Mouse (Mus musculus) CH12.LX (cell line): ENCODE data around the gene 4931422A03Rik. TPM values are rescaled to one million over a fixed set of nuclear protein-coding genes. Genes with fewer than 3 reads are reported as not detected.

Source experiments
- DNase-seq: peaks from one replicate; pipeline ENCODE4 v3.0.0-alpha.2; 2013; ENCODE audit errors: extremely low read depth
- H3K27ac ChIP-seq: 2 replicates; pipeline ENCODE4 v1.5.1; 2012; ENCODE audit warnings: low read depth, mild to moderate bottlenecking, control low read depth, moderate library complexity; ENCODE audit not compliant: insufficient read depth
- H3K27me3 ChIP-seq: replicated peaks from 2 replicates; pipeline ENCODE3; 2012; ENCODE audit warnings: inconsistent platforms
- H3K36me3 ChIP-seq, 2 experiments: replicated peaks in 1 of 2; 2 replicates each; pipeline versions ENCODE3 to v1.6.1; 2012; ENCODE audit warnings: inconsistent platforms in 1 of 2, low read length in 1 of 2, mild to moderate bottlenecking in 1 of 2, mixed read lengths in 1 of 2, moderate library complexity in 1 of 2; ENCODE audit not compliant: control insufficient read depth in 1 of 2, insufficient read depth in 1 of 2
- H3K4me1 ChIP-seq, 2 experiments: 2 replicates each; pipeline ENCODE4 v1.6.1; 2012; ENCODE audit warnings: inconsistent platforms in 1 of 2, moderate library complexity in 1 of 2; ENCODE audit not compliant: insufficient read depth in 2 of 2, control insufficient read depth in 1 of 2
- H3K4me2 ChIP-seq: 2 replicates; pipeline ENCODE4 v1.6.1; 2012; ENCODE audit warnings: low read depth, mild to moderate bottlenecking, control low read depth; ENCODE audit not compliant: poor library complexity, insufficient read depth, severe bottlenecking
- H3K4me3 ChIP-seq, 3 experiments: fragments of 150-350 bp in 1 of 3; sonication (generic) in 1 of 3; replicated peaks in 1 of 3; 2 replicates each; pipeline versions ENCODE3 to v1.5.1; 2011 to 2012; ENCODE audit warnings: low read depth in 2 of 3, low read length in 2 of 3, mild to moderate bottlenecking in 2 of 3, moderate library complexity in 2 of 3, control low read depth in 1 of 3, improper control_type of control experiment in 1 of 3, inconsistent platforms in 1 of 3, mixed read lengths in 1 of 3; ENCODE audit not compliant: poor library complexity in 1 of 3
- H3K79me2 ChIP-seq: replicated peaks from 2 replicates; pipeline ENCODE4 v1.6.1; 2012; ENCODE audit warnings: mild to moderate bottlenecking, moderate library complexity; ENCODE audit not compliant: control insufficient read depth, poor library complexity, insufficient read depth, severe bottlenecking; ENCODE audit errors: extremely low read depth
- H3K9ac ChIP-seq: 2 replicates; pipeline ENCODE4 v1.6.1; 2012; ENCODE audit warnings: low read depth, mild to moderate bottlenecking, control low read depth, moderate library complexity; ENCODE audit not compliant: insufficient read depth
- H3K9me3 ChIP-seq: replicated peaks from 2 replicates; pipeline ENCODE3; 2012; ENCODE audit warnings: low read length, inconsistent platforms, mixed read lengths
- BHLHE40 ChIP-seq: IDR thresholded peaks from 2 replicates; pipeline ENCODE4 v1.6.1; 2011; ENCODE audit warnings: mild to moderate bottlenecking, low read depth, low read length, improper control_type of control experiment
- ELF1 ChIP-seq: IDR thresholded peaks from 2 replicates; pipeline ENCODE4 v1.6.1; 2014; ENCODE audit warnings: low read depth, mild to moderate bottlenecking, inconsistent platforms, low read length, improper control_type of control experiment
- EP300 ChIP-seq: IDR thresholded peaks from 2 replicates; pipeline ENCODE4 v1.6.1; 2011; ENCODE audit warnings: low read length, improper control_type of control experiment
- ETS1 ChIP-seq: conservative IDR thresholded peaks from 2 replicates; pipeline ENCODE4 v1.6.1; 2012; ENCODE audit warnings: low read depth, mild to moderate bottlenecking, inconsistent platforms, low read length, improper control_type of control experiment, moderate library complexity
- GABPA ChIP-seq: IDR thresholded peaks from 2 replicates; pipeline ENCODE4 v1.6.1; 2012; ENCODE audit warnings: low read depth, low read length, improper control_type of control experiment, inconsistent platforms; ENCODE audit not compliant: insufficient replicate concordance
- HCFC1 ChIP-seq: IDR thresholded peaks from 2 replicates; pipeline ENCODE4 v1.6.1; 2012; ENCODE audit warnings: low read depth, mild to moderate bottlenecking, inconsistent platforms, low read length, improper control_type of control experiment
- KAT2A ChIP-seq: IDR thresholded peaks from 2 replicates; pipeline ENCODE4 v1.6.1; 2012; ENCODE audit warnings: low read length, improper control_type of control experiment, inconsistent platforms; ENCODE audit not compliant: insufficient replicate concordance
- MXI1 ChIP-seq: IDR thresholded peaks from 2 replicates; pipeline ENCODE4 v1.6.1; 2011; ENCODE audit warnings: mild to moderate bottlenecking, low read depth, low read length, improper control_type of control experiment
- MYC ChIP-seq: IDR thresholded peaks from 2 replicates; pipeline ENCODE4 v1.6.1; 2011; ENCODE audit warnings: low read depth, mild to moderate bottlenecking, improper control_type of control experiment, low read length
- PAX5 ChIP-seq: IDR thresholded peaks from 2 replicates; pipeline ENCODE4 v1.6.1; 2012; ENCODE audit warnings: low read length, inconsistent platforms, mixed read lengths
- POLR2A ChIP-seq: IDR thresholded peaks from 2 replicates; pipeline ENCODE4 v1.6.1; 2011; ENCODE audit warnings: low read depth, mild to moderate bottlenecking, improper control_type of control experiment, low read length
- POLR2AphosphoS2 ChIP-seq: IDR thresholded peaks from 2 replicates; pipeline ENCODE4 v1.6.1; 2011; ENCODE audit warnings: low read depth, low read length, improper control_type of control experiment
- RAD21 ChIP-seq: IDR thresholded peaks from 2 replicates; pipeline ENCODE4 v1.6.1; 2011; ENCODE audit warnings: low read depth, mild to moderate bottlenecking, low read length, improper control_type of control experiment, moderate library complexity
- USF1 ChIP-seq: IDR thresholded peaks from 2 replicates; pipeline ENCODE4 v1.6.1; 2014; ENCODE audit warnings: low read depth, mild to moderate bottlenecking, inconsistent platforms, low read length, improper control_type of control experiment
- ZC3H11A ChIP-seq: IDR thresholded peaks from 2 replicates; pipeline ENCODE4 v1.6.1; 2012; ENCODE audit warnings: low read depth, mild to moderate bottlenecking, inconsistent platforms, low read length, improper control_type of control experiment
- ZKSCAN1 ChIP-seq: IDR thresholded peaks from 2 replicates; pipeline ENCODE4 v1.6.1; 2012; ENCODE audit warnings: low read depth, inconsistent platforms, low read length, improper control_type of control experiment, borderline replicate concordance
- ZMIZ1 ChIP-seq: IDR thresholded peaks from 2 replicates; pipeline ENCODE4 v1.6.1; 2012; ENCODE audit warnings: low read depth, mild to moderate bottlenecking, inconsistent platforms, low read length, improper control_type of control experiment
- dilution Hi-C: fragments of 300-500 bp; cut with MboI; formaldehyde crosslinking; loops from 2 replicates; pipeline ENCODE4 v1.14.3; 2020; ENCODE audit warnings: low sequenced_read_pairs; ENCODE audit not compliant: extremely low pct_unique_long_range_greater_than_20kb, extremely low pct_ligation_motif_present
- in situ Hi-C: fragments of 300-500 bp; cut with MboI; formaldehyde crosslinking; loops from 3 replicates; pipeline ENCODE4 v1.14.3; 2019; ENCODE audit warnings: low sequenced_read_pairs, low pct_ligation_motif_present, low pct_unique_long_range_greater_than_20kb, mixed read lengths
- polyA plus RNA-seq: library from polyadenylated mRNA; unstranded; fragments of >175 nt; gene quantifications from 2 replicates; pipeline ENCODE4 v1.2.1, GENCODE M21; 2012; ENCODE audit warnings: low read depth; ENCODE audit not compliant: insufficient read length
- total RNA-seq, 2 experiments: library from RNA; depleted of rRNA; stranded (reverse); fragments of 300-350 nt in 1 of 2; fragments of >200 nt in 1 of 2; gene quantifications; 2 replicates each; pipeline ENCODE4 v1.2.3; 2012 to 2014

The 4931422A03Rik gene
- total and polyA plus RNA-seq, 3 experiments, result 0.68 to 2.4 TPM; not detected in 1

DNA sequence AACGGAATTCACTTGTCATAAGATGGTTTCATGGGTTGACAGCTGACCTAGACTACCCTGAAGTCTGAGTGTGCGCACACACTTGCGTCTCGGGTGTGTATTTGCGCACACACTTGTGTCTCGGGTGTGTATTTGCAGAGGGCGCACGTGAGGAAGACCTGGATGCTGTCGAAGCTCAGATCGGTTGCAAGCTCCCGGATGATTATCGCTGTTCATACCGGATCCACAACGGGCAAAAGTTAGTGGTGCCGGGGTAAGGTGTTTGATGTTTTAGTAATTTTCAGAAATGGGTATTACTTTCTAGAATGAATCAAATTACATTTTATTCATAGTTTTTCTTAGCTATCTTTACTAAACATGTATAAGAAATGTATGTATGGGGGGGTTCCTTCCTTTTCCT is 14.6 kb upstream of the 4931422A03Rik start:
- in situ Hi-C loops, result loop anchor here (25.0 kb wide), 1 partner anchor 545 kb away; the partner anchor contains the start of gene Cstf3
- Histone ChIP-seq H3K36me3 (peaks cover 19 to 66% of the 10 kb centered on the region in 2 experiments), H3K27me3 (no peaks in the 10 kb centered on the region), H3K4me1 (peaks cover 2 to 22% of the 10 kb centered on the region in 2 experiments; a peak in 2 of 4 replicates), H3K79me2 (no peaks in the 10 kb centered on the region), H3K4me2 (no peak overlapping the region), H3K9ac (no peak overlapping the region), H3K9me3 (no peaks in the 10 kb centered on the region), H3K27ac (no peak overlapping the region), H3K4me3 (no peak overlapping the region)
- TF ChIP-seq BHLHE40 (no peak), PAX5 (no peak)
- DNase-seq, result no peak
- dilution Hi-C loops, result no loop called here

DNA sequence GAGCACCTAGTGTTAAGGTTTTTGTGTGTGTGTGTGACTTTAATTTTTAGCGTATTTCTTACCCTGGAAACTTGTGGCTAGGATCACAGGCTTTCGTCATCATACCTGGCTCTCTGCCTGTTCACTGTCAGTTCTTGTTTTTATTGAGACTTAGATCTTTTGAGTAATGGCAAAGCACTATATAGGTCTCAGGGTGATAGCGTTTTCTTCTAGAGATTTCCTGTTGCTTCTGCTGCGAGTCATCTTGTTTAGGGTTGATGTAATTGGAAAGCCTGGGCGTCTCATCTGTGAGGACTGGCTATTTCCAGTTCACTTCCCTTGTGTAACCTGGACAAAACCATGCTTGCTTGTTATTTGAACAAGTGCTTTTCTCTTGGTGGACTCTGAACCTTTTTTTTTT is 13.5 kb upstream of the 4931422A03Rik start:
- Histone ChIP-seq H3K4me2 (no peak overlapping the region), H3K4me1 (peaks cover 2 to 22% of the 10 kb centered on the region in 2 experiments; a peak in 2 of 4 replicates), H3K9ac (no peak overlapping the region), H3K36me3 (peaks cover 21 to 72% of the 10 kb centered on the region in 2 experiments), H3K79me2 (no peaks in the 10 kb centered on the region), H3K27ac (no peak overlapping the region), H3K27me3 (no peaks in the 10 kb centered on the region), H3K9me3 (no peaks in the 10 kb centered on the region), H3K4me3 (no peak overlapping the region)
- TF ChIP-seq HCFC1, result no peak
- no peak for TF ChIP-seq MYC
- no peak for TF ChIP-seq RAD21
- TF ChIP-seq KAT2A, result no peak
- TF ChIP-seq POLR2AphosphoS2, result no peak
- TF ChIP-seq ETS1, result no peak
- TF ChIP-seq USF1, result no peak
- no peak for TF ChIP-seq ZC3H11A
- no peak for TF ChIP-seq ELF1
- TF ChIP-seq ZMIZ1, result no peak
- no peak for TF ChIP-seq POLR2A
- DNase-seq, result no peak
- in situ Hi-C loops (loop anchor here (25.0 kb wide), 1 partner anchor 546 kb away; the partner anchor contains the start of gene Cstf3), dilution Hi-C loops (no loop called here)

DNA sequence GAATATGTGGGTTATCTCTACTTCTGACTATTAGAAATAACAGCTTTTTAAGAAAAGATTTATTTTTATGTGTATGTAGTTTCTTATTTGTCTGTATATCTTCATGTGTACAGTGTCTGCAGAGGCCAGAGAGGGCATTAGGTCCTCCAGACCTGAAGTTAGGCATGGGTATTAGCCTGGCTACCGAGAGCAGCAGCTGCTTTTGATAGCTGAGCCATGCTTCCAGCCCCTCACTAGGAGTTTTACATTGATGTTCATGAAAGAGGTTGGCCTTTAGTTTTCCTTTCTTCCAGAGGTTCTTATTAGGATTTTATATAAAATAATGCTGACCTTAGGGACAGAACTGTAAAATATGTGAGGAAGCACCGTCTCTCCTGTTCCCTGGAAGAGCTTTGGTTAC is 10.1 kb upstream of the 4931422A03Rik start:
- H3K4me2 ChIP-seq, result no peak overlapping the region
- no peak for DNase-seq
- peaks cover 18 to 80% of the 10 kb centered on the region in 2 experiments for H3K36me3 ChIP-seq
- TF ChIP-seq GABPA (no peak), ELF1 (no peak), EP300 (no peak), KAT2A (no peak), POLR2AphosphoS2 (no peak), ETS1 (no peak), MYC (no peak), POLR2A (no peak), ZKSCAN1 (no peak), MXI1 (no peak)
- H3K4me3 ChIP-seq, result no peak overlapping the region
- no peak overlapping the region for H3K27ac ChIP-seq
- dilution Hi-C loops, result no loop called here
- no peak overlapping the region for H3K9ac ChIP-seq
- in situ Hi-C loops, result loop anchor here (25.0 kb wide), 1 partner anchor 549 kb away; the partner anchor contains the start of gene Cstf3
- H3K79me2 ChIP-seq, result no peaks in the 10 kb centered on the region
- no peaks in the 10 kb centered on the region for H3K27me3 ChIP-seq
- H3K9me3 ChIP-seq, result no peaks in the 10 kb centered on the region
- H3K4me1 ChIP-seq, result peaks cover 2 to 22% of the 10 kb centered on the region in 2 experiments; a peak in 2 of 4 replicates
